Mouse (Mus musculus) macrophage (primary cell): ENCODE results near the gene Lfng. TPM values are rescaled to one million over a fixed set of nuclear protein-coding genes. Genes with fewer than 3 reads are reported as not detected.

Experiments
- H3K27ac ChIP-seq: fragments of 350-480 bp; formaldehyde crosslinking; 2 replicates; pipeline ENCODE4 v1.9.0; 2021
- H3K36me3 ChIP-seq: fragments of 350-480 bp; formaldehyde crosslinking; 2 replicates; pipeline ENCODE4 v1.9.0; 2021; ENCODE audit errors: inconsistent target
- H3K4me3 ChIP-seq: fragments of 350-480 bp; formaldehyde crosslinking; 2 replicates; pipeline ENCODE4 v1.9.0; 2021; ENCODE audit errors: inconsistent target
- H3K79me2 ChIP-seq: fragments of 350-480 bp; formaldehyde crosslinking; 2 replicates; pipeline ENCODE4 v1.9.0; 2021; ENCODE audit errors: inconsistent target
- WGBS: methylation state at CpG from one replicate; pipeline ENCODE4 v1.1.7; 2026; ENCODE audit warnings: inconsistent platforms; ENCODE audit not compliant: missing documents; 5-methylcytosine and 5-hydroxymethylcytosine counted together
- polyA plus RNA-seq: library from polyadenylated mRNA; stranded (reverse); fragments of 250-400 nt; gene quantifications from 3 replicates; pipeline ENCODE4 v1.2.4, GENCODE M21; 2018; ENCODE audit warnings: inconsistent platforms

Lfng gene
- polyA plus RNA-seq, 1 experiment from 2014 or later, result 33.7 TPM

- WGBS, result 95% methylated on average over 22 of the region's 26 CpGs
- H3K4me3 ChIP-seq, result no peak overlapping the region
- peaks cover 47% of the 10 kb centered on the region for H3K79me2 ChIP-seq
- H3K27ac ChIP-seq, result no peak overlapping the region
- H3K36me3 ChIP-seq, result peaks cover 59% of the 10 kb centered on the region; the same call in 1 of the 2 replicates
These were observed 27.9 kb downstream of the Lfng start for GRCm38 (mm10) chr5:140634798-140635722.

- Histone ChIP-seq H3K4me3 (no peak overlapping the region), H3K79me2 (peaks cover 61% of the 10 kb centered on the region), H3K27ac (0 out of 2 replicates have a peak overlapping the region, but pooled peaks have one; percentile 21), H3K36me3 (peaks cover 50% of the 10 kb centered on the region; the same call in 1 of the 2 replicates)
- WGBS, result 68% methylated on average over 4 of the region's 7 CpGs
These were observed 29.4 kb downstream of the Lfng start for GRCm38 (mm10) chr5:140636316-140637057.

- H3K79me2 ChIP-seq, result peaks cover 66% of the 10 kb centered on the region
- H3K27ac ChIP-seq, result peak overlapping the region; percentile 21; the same call in 1 of the 2 replicates
- 89% methylated on average over 6 of the region's 6 CpGs for WGBS
- H3K4me3 ChIP-seq, result no peak overlapping the region
- peaks cover 45% of the 10 kb centered on the region; the same call in 1 of the 2 replicates for H3K36me3 ChIP-seq
These were observed 29.9 kb downstream of the Lfng start for GRCm38 (mm10) chr5:140637058-140637410.

- Histone ChIP-seq H3K36me3 (peaks cover 35% of the 10 kb centered on the region; the same call in 1 of the 2 replicates), H3K27ac (no peak overlapping the region)
- WGBS, result 79% methylated on average over 3 of the region's 3 CpGs
These were observed 30.9 kb downstream of the Lfng start for GRCm38 (mm10) chr5:140637989-140638388.

GRCm38 (mm10) chr5:140638484-140638883 is 31.4 kb downstream of the Lfng start:
- H3K4me3 ChIP-seq, result no peak overlapping the region
- no peak overlapping the region for H3K27ac ChIP-seq
- H3K79me2 ChIP-seq, result peaks cover 78% of the 10 kb centered on the region
- WGBS, result 91% methylated on average over 6 of the region's 6 CpGs
- peaks cover 30% of the 10 kb centered on the region; the same call in 1 of the 2 replicates for H3K36me3 ChIP-seq

More at GRCm38 (mm10) chr5:140637989-140638388, 30.9 kb downstream of the Lfng start:
- H3K4me3 ChIP-seq, result no peak overlapping the region
- peaks cover 73% of the 10 kb centered on the region for H3K79me2 ChIP-seq

GRCm38 (mm10) chr5:140639312-140639711 is 32.2 kb downstream of the Lfng start:
- Histone ChIP-seq H3K27ac (no peak overlapping the region), H3K4me3 (no peak overlapping the region), H3K36me3 (peaks cover 25% of the 10 kb centered on the region; the same call in 1 of the 2 replicates), H3K79me2 (peaks cover 86% of the 10 kb centered on the region)
- WGBS, result 94% methylated on average over 4 of the region's 4 CpGs

GRCm38 (mm10) chr5:140639871-140640270 is 32.8 kb downstream of the Lfng start:
- WGBS, result 92% methylated on average over 14 of the region's 14 CpGs
- Histone ChIP-seq H3K27ac (no peak overlapping the region), H3K79me2 (peaks cover 92% of the 10 kb centered on the region), H3K36me3 (peaks cover 19% of the 10 kb centered on the region; the same call in 1 of the 2 replicates), H3K4me3 (no peak overlapping the region)

GRCm38 (mm10) chr5:140640812-140641211 is 33.7 kb downstream of the Lfng start:
- WGBS, result 56% methylated on average over 2 of the region's 2 CpGs
- no peak overlapping the region for H3K4me3 ChIP-seq
- H3K79me2 ChIP-seq, result peaks cover 97% of the 10 kb centered on the region
- peaks cover 12% of the 10 kb centered on the region; the same call in 1 of the 2 replicates for H3K36me3 ChIP-seq
- H3K27ac ChIP-seq, result peak overlapping the region; percentile 97

- Histone ChIP-seq H3K27ac (peak overlapping the region; percentile 97), H3K36me3 (peaks cover 8% of the 10 kb centered on the region; the same call in 1 of the 2 replicates), H3K4me3 (no peak overlapping the region), H3K79me2 (peaks cover 97% of the 10 kb centered on the region)
- 62% methylated on average over 8 of the region's 10 CpGs for WGBS
These were observed 34.3 kb downstream of the Lfng start for GRCm38 (mm10) chr5:140641254-140641928.

- Histone ChIP-seq H3K36me3 (peaks cover 8% of the 10 kb centered on the region; the same call in 1 of the 2 replicates), H3K4me3 (no peak overlapping the region), H3K79me2 (peaks cover 97% of the 10 kb centered on the region), H3K27ac (peak overlapping the region; percentile 97)
- WGBS, result 2% methylated on average over 3 of the region's 3 CpGs
These were observed 35.0 kb downstream of the Lfng start for GRCm38 (mm10) chr5:140642076-140642475.

GRCm38 (mm10) chr5:140644263-140644662 is 37.1 kb downstream of the Lfng start:
- H3K4me3 ChIP-seq, result no peak overlapping the region
- peaks cover 90% of the 10 kb centered on the region for H3K79me2 ChIP-seq
- 97% methylated on average over 6 of the region's 6 CpGs for WGBS
- H3K27ac ChIP-seq, result no peak overlapping the region
- no peaks in the 10 kb centered on the region for H3K36me3 ChIP-seq

- 64% methylated on average over 15 of the region's 15 CpGs for WGBS
- H3K27ac ChIP-seq, result no peak overlapping the region
These were observed 37.6 kb downstream of the Lfng start for GRCm38 (mm10) chr5:140644702-140645201.

GRCm38 (mm10) chr5:140645454-140645853 is 38.3 kb downstream of the Lfng start:
- no peak overlapping the region for H3K27ac ChIP-seq
- no peak overlapping the region for H3K4me3 ChIP-seq
- whole genome bisulfite sequencing, result 90% methylated on average over 4 of the region's 4 CpGs
- no peaks in the 10 kb centered on the region for H3K36me3 ChIP-seq
- H3K79me2 ChIP-seq, result peaks cover 78% of the 10 kb centered on the region

More at GRCm38 (mm10) chr5:140644702-140645201, 37.6 kb downstream of the Lfng start:
- no peak overlapping the region for H3K4me3 ChIP-seq
- peaks cover 85% of the 10 kb centered on the region for H3K79me2 ChIP-seq
- no peaks in the 10 kb centered on the region for H3K36me3 ChIP-seq

- Histone ChIP-seq H3K27ac (no peak overlapping the region), H3K36me3 (no peaks in the 10 kb centered on the region), H3K4me3 (no peak overlapping the region), H3K79me2 (peaks cover 70% of the 10 kb centered on the region)
- WGBS, result 98% methylated on average over 6 of the region's 6 CpGs
These were observed 39.1 kb downstream of the Lfng start for GRCm38 (mm10) chr5:140646171-140646570.
